Mouse (Mus musculus) liver, embryonic 11.5 days (tissue): ENCODE results near the gene Sacs. TPM values are rescaled to one million over a fixed set of nuclear protein-coding genes. Genes with fewer than 3 reads are reported as not detected.
"Not testable (repeated sequence)": the region's sequence is repeated elsewhere in the genome, so short reads cannot be mapped to it uniquely, and the experiment has no call there.

ENCODE experiments used
- ATAC-seq: fragments of 200-750 bp; cut with Nextera tagmentation; replicated peaks from 2 replicates; pipeline ENCODE4 v1.8.0; 2017; ENCODE audit warnings: moderate number of reproducible peaks, mild to moderate bottlenecking, moderate TSS enrichment, moderate library complexity; ENCODE audit not compliant: low FRiP score
- DNase-seq: peaks from one replicate; pipeline ENCODE4 v3.0.0-alpha.2; 2017; ENCODE audit warnings: low spot score
- H3K27ac ChIP-seq: fragments of 300-500 bp; sonication (generic); 2 replicates; pipeline ENCODE4 v1.5.1; 2014; ENCODE audit warnings: mild to moderate bottlenecking, low read depth, low read length, control low read depth
- H3K27me3 ChIP-seq: fragments of 300-500 bp; sonication (generic); replicated peaks from 2 replicates; pipeline ENCODE4 v1.6.1; 2014; ENCODE audit warnings: low read length, mixed read lengths; ENCODE audit not compliant: control insufficient read depth, insufficient read depth
- H3K36me3 ChIP-seq: fragments of 300-500 bp; sonication (generic); 2 replicates; pipeline ENCODE4 v1.6.1; 2014; ENCODE audit warnings: mild to moderate bottlenecking, low read length, moderate library complexity, mixed read lengths; ENCODE audit not compliant: control insufficient read depth, insufficient read depth
- H3K4me1 ChIP-seq: fragments of 300-500 bp; sonication (generic); replicated peaks from 2 replicates; pipeline ENCODE4 v1.6.1; 2014; ENCODE audit warnings: low read length, mixed read lengths; ENCODE audit not compliant: control insufficient read depth, insufficient read depth
- H3K4me2 ChIP-seq: fragments of 300-500 bp; sonication (generic); 2 replicates; pipeline ENCODE4 v1.6.1; 2014; ENCODE audit warnings: mild to moderate bottlenecking, control low read depth, moderate library complexity
- H3K4me3 ChIP-seq: fragments of 300-500 bp; sonication (generic); 2 replicates; pipeline ENCODE4 v1.5.1; 2014; ENCODE audit warnings: low read depth, low read length, control low read depth
- H3K9ac ChIP-seq: fragments of 300-500 bp; sonication (generic); 2 replicates; pipeline ENCODE4 v1.6.1; 2014; ENCODE audit warnings: low read depth, low read length, control low read depth
- H3K9me3 ChIP-seq: fragments of 300-500 bp; sonication (generic); 2 replicates; pipeline ENCODE4 v1.6.1; 2016; ENCODE audit warnings: low read length, inconsistent platforms, mixed read lengths; ENCODE audit not compliant: control insufficient read depth
- WGBS: fragments of 180-500 bp; shearing (Covaris S2); extraction: QIAGEN DNeasy Blood & Tissue Kit; methylation state at CpG from one replicate; pipeline ENCODE4 v1.1.7; 2014; 5-methylcytosine and 5-hydroxymethylcytosine counted together
- polyA plus RNA-seq: library from polyadenylated mRNA; unstranded; fragments of >200 nt; fragmentation: Nextera tagmentation; extraction: Ambion mirVana; gene quantifications from 2 replicates; pipeline ENCODE4 v1.2.1, GENCODE M21; 2014

Sacs gene
- polyA plus RNA-seq, 1 experiment from 2014 or later, result 3.5 TPM

GRCm38 (mm10) chr14:61150416-61150815, 12.2 kb downstream of the Sacs start:
- not testable (repeated sequence) for H3K9ac ChIP-seq, H3K9me3 ChIP-seq, H3K27ac ChIP-seq, H3K4me1 ChIP-seq, H3K4me2 ChIP-seq, H3K4me3 ChIP-seq, ATAC-seq, DNase-seq, H3K27me3 ChIP-seq, H3K36me3 ChIP-seq
- WGBS, result 91% methylated on average over 12 of the region's 13 CpGs

DNA sequence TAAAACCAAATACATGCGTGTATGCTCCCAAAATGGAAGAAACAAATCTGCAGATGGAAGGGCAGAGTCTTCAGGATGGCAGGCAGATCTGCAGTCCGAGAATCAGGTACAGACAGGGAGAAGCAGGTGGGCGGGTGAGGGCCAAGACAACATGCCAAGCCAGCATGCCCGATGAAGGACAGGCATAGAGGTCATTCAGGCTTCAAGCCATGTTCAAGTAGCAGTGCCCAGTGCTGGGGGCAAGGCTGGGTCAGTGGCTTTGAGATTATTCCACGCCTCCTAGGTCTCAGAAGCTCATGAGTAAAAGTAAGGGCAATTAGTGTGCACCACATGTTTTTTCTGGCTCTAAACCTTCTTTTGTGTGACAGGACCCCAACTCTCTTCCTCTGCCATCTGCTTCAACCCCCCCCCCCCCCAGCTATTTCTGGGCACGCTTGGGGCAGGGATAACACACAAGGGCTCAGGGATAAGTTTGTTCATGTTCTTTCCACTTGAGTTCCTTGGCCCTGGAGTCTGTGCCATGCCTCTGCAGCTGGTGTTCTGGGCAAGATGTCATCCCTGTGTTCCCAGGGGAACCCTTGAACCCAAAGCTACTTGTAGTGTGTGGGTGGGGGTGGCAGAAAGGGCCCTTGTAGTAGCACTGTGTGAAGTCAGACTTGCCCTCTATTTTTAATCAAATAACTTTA, 16.8 kb downstream of the Sacs start:
- H3K27ac ChIP-seq, result no peak overlapping the region
- no peak overlapping the region for H3K4me2 ChIP-seq
- ATAC-seq (no peak), DNase-seq (no peak)
- WGBS, result 72% methylated on average over 6 of the region's 6 CpGs
- no peak overlapping the region for H3K4me3 ChIP-seq
- no peaks in the 10 kb centered on the region for H3K27me3 ChIP-seq
- no peaks in the 10 kb centered on the region for H3K36me3 ChIP-seq
- H3K9ac ChIP-seq, result no peak overlapping the region
- no peaks in the 10 kb centered on the region for H3K4me1 ChIP-seq
- no peaks in the 10 kb centered on the region for H3K9me3 ChIP-seq

DNA sequence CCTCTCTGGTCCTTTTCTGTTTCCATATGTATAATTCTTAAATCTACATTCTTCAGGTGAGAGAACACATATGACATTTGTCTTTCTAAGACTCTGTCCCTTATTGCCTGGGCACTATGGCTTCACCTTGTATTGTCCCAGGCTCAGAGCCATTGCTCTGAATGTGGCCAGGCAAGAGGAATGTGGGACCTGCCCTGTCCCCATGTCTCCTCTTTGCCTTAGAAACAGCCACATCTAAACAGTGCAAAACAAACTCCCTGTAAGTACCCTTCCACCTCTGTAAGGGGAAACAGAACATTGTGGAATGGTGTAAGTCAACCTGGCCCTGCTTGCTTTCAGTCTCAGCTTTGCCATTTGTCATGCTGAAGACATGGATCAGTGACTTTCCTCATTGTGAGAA, 17.4 kb downstream of the Sacs start:
- ATAC-seq (no peak), DNase-seq (no peak)
- Histone ChIP-seq H3K4me1 (no peaks in the 10 kb centered on the region), H3K27ac (no peak overlapping the region), H3K9ac (no peak overlapping the region), H3K27me3 (no peaks in the 10 kb centered on the region), H3K9me3 (no peaks in the 10 kb centered on the region), H3K4me2 (no peak overlapping the region), H3K4me3 (no peak overlapping the region), H3K36me3 (no peaks in the 10 kb centered on the region)

- H3K4me2 ChIP-seq, H3K9ac ChIP-seq, H3K9me3 ChIP-seq, DNase-seq, H3K36me3 ChIP-seq, H3K4me1 ChIP-seq, H3K27me3 ChIP-seq, H3K4me3 ChIP-seq, ATAC-seq, H3K27ac ChIP-seq: not testable (repeated sequence)
- WGBS, result 75% methylated on average over 4 of the region's 7 CpGs
These were observed 19.2 kb downstream of the Sacs start for GRCm38 (mm10) chr14:61157426-61157825.

- 91% methylated on average over 1 of the region's 1 CpGs for WGBS
- Histone ChIP-seq H3K27me3 (no peaks in the 10 kb centered on the region), H3K9ac (no peak overlapping the region), H3K4me3 (no peak overlapping the region), H3K4me1 (no peaks in the 10 kb centered on the region; the same call in 1 of the 2 replicates), H3K27ac (no peak overlapping the region), H3K36me3 (no peaks in the 10 kb centered on the region), H3K4me2 (no peak overlapping the region), H3K9me3 (no peaks in the 10 kb centered on the region)
- DNase-seq, result no peak
- no peak for ATAC-seq
These were observed 22.7 kb downstream of the Sacs start for GRCm38 (mm10) chr14:61160920-61161319.

GRCm38 (mm10) chr14:61161367-61162334, 23.4 kb downstream of the Sacs start:
- Histone ChIP-seq H3K36me3 (no peaks in the 10 kb centered on the region), H3K27ac (no peak overlapping the region), H3K9ac (no peak overlapping the region), H3K4me2 (no peak overlapping the region), H3K4me3 (no peak overlapping the region), H3K4me1 (no peaks in the 10 kb centered on the region; the same call in 1 of the 2 replicates), H3K9me3 (no peaks in the 10 kb centered on the region), H3K27me3 (no peaks in the 10 kb centered on the region)
- ATAC-seq (no peak), DNase-seq (no peak)
- 58% methylated on average over 10 of the region's 10 CpGs for WGBS

- Histone ChIP-seq H3K27ac (no peak overlapping the region), H3K4me1 (no peaks in the 10 kb centered on the region; the same call in 1 of the 2 replicates), H3K27me3 (no peaks in the 10 kb centered on the region; the same call in 1 of the 2 replicates), H3K4me3 (no peak overlapping the region), H3K36me3 (no peaks in the 10 kb centered on the region), H3K9me3 (no peaks in the 10 kb centered on the region), H3K4me2 (no peak overlapping the region), H3K9ac (no peak overlapping the region)
- DNase-seq (no peak), ATAC-seq (no peak)
- 73% methylated on average over 3 of the region's 3 CpGs for WGBS
These were observed 26.2 kb downstream of the Sacs start for GRCm38 (mm10) chr14:61164461-61164860.

- Histone ChIP-seq H3K9me3 (no peaks in the 10 kb centered on the region), H3K4me2 (no peak overlapping the region), H3K27ac (no peak overlapping the region), H3K4me1 (no peaks in the 10 kb centered on the region; the same call in 1 of the 2 replicates), H3K27me3 (no peaks in the 10 kb centered on the region; the same call in 1 of the 2 replicates), H3K4me3 (no peak overlapping the region), H3K9ac (no peak overlapping the region), H3K36me3 (no peaks in the 10 kb centered on the region)
- 73% methylated on average over 9 of the region's 9 CpGs for WGBS
- DNase-seq (no peak), ATAC-seq (no peak)
These were observed 27.7 kb downstream of the Sacs start for GRCm38 (mm10) chr14:61165929-61166328.
